Mouse (Mus musculus): Measurements from ENCODE around the gene Thumpd2.
A peak's percentile ranks its signal among the peaks of the same experiment; 100 is the strongest.

The Thumpd2 gene

DNA sequence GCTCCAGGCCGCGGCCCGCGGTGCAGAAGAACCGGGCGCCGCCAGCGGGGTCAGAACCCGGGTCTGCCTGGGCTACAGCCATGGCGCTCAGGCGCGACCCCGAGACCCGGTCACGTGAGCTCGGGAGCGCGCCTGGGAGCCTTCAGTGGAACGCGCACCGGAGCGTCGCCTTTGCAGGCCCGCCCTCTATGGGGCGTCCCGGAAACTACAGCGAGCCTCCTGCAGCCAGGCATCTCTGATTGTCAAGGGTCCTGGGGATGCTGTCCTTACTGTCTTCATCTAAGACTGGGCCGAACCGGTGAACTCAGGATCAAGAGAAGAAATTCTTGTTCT, at the start of gene Thumpd2:
Thumpd2 (minus strand) TSS at position 104 of the 333 bp plus-strand sequence.
- DNase-seq (ENCODE audit: low read depth, low spot score) = peak; percentile 92

DNA sequence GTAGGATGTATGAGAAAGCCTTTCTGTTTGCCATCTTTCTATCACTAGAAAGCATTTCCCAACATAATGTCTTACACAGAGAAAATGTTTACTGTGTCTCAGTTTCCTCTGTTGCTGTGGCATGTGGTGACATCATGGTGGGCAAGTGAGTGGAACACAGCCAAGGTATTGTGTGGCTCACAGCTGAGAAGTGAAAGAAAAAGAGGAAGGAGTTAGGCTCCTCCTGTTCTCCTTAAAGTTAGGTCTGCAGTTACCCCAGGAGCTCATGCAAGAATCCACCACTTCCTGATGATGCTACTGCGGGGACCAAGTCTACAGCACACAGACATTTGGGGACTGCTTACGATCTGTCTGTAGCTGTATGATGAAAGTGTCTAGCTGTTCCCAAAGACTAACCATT, 39.4 kb upstream of the Thumpd2 start:
- DNase-seq (ENCODE audit: low read depth, low spot score) = no peak

DNA sequence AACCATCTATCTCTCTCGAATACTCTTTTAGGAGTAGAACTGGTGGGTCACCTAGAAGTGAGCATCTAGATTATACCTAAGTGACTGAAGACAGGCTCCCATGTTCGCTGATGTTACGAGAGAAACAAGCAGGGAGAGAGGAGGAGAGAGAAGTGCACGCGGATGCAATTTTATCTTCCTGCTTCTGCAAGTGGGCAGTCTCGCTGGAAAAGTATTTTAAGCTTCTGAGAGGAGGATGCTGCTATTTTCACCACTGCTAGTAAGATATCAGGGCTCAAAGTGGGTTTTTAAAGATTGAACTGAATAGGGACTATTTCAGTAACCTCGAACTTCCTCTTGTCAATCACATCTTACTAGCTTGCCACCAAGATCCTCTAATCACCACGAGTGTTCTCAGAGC, 38.0 kb upstream of the Thumpd2 start:
- DNase-seq (ENCODE audit: low read depth, low spot score) = no peak

DNA sequence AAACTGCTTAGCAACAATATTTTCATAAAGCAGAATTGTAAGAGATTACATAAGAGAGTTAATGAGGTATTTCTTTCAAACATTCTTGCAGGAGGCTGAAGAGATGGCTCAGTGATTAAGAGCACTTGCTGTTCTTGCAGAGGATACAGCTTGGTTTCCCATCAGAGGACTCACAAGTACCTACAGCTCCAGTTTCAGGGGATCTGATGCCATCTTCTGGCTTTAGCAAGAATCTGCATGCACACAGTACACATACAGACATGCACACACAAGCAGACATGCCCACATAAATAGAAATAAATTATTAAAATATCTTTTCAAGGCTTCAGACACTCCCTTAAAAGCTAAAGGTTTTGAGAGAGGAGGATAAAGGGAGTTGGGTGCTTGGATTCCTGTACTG, 33.6 kb upstream of the Thumpd2 start:
- DNase-seq (ENCODE audit: low read depth, low spot score) = peak; percentile 56

DNA sequence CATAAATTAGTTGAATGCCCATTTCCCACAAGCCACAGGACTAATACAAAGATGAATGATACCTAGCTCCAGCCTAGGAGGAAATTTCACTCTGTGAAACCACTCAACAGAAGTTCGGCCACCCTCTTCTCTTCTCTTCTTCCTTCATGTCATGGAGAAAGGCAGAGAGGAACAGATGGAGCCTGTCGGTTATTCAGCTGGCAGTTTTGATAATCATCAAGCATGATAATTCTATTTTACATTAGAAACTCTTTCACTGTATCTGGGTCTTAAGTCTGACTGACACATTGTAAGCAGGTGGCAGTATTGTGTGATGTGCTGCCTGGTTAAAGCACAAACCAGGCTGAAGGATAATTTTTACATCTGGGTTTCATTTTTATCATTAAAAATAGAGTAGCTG, 31.6 kb upstream of the Thumpd2 start:
- no peak for DNase-seq (ENCODE audit: low read depth, low spot score)

DNA sequence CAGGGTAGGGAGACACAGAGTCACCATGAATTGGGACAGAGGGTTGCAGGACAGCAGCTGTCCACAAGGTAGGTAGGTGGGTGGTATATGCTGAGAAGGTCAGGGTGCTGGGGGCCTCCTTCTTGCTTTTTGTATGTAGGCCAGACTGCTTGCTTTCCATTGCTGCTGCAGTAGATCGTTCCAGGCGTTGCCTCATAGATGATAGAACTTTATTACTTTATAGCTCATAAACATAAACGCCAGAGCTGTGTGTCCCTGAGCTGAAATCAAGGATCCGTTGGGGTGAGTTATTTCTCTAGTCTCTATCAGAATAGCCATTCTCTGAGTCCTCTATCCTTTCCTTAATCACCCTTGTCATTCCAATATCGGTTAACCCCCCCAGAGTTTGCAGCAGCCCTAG, 27.9 kb upstream of the Thumpd2 start:
- DNase-seq (ENCODE audit: low read depth, low spot score) = no peak

DNA sequence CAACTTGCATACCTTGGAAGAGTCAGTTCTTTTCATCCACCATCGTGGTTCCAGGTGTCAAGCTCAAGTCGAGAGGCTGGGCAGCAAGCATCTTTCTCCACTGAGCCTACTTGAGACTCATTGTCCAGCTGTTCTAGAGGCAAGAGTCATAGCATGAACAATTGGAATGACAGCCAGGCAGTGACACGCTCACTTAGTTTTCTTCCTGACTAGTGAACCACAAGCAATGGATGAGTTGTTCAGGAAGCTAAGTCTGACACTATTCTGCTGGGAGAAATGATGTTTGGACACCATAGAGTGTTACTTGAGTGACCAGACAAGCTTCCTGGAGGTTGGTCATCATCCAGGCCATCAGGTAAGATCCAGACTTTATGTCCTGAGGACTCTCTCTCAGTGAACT, 24.0 kb upstream of the Thumpd2 start:
- DNase-seq (ENCODE audit: low read depth, low spot score) = no peak

DNA sequence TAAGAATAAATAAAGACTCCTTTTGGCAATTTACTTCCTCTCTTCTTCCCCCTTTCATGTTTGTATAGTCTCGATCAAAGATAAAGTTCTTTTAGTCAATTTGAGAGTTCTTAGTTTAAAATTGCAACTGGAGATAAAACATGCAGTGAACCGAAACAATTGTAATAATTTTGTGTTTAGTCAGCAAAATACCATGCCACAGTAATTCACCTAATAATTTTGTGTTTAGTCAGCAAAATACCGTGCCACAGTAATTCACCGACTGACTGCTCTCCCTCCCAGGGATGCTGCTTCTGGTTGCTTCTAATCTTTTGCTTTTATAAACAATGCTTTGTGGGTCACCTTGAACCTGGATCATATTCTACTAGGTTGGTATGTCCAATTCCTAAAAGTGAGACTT, 22.9 kb upstream of the Thumpd2 start:
- DNase-seq (ENCODE audit: low read depth, low spot score) = no peak

DNA sequence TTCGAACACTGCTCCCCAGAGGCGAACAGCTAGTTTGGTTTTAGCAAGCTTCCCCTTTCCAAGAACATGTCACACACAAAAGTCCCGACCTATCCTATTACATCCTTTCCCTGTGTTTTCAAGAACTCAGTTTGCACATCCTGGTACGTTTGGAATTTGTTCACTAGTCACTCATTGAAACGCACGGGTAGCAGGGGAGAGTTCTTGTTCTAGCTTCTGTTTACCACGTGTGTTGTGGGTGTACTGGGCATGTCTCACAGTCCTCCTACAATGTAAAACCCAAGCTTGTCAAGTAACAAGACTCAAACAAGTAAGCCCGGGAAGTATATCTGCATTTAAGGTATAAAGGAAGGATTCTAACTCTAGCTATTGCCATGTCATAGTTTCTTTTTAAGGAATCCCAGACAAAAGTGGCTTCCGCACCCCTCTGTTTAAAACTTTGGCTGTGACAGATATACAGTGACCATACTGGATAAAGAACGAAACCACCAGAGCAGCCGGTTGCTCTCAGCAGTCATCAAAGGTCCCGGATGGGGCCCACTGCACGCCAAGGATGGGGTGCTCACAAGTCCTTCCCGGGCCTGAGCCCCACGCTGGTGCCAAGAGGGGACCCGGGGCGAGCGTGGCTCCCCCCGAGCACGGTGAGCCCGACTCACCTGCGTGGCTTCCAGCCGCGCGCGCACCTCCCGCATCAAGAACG, 453 bp downstream of the Thumpd2 start:
- peak; percentile 31 for DNase-seq (ENCODE audit: low read depth, low spot score)

DNA sequence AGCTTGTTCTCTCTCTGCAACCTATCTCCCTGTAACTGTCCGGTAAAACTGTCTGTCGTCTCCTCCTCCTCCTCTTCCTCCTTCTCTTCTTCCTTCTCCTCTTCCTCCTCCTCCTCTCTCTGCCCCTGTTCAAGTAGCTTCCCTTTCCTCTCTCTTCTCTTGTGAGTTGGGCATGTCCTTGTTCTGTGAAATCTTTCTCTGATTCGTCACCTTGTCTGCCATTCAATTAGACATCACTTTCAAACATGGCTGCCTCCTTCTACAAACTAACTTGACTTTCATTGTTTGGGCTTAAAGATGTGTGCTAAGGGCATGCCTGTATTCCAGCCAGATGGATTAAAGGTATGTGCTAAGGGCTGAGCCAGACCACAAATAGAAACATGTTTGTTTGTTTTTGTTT, 1.5 kb downstream of the Thumpd2 start:
- no peak for DNase-seq (ENCODE audit: low read depth, low spot score)

DNA sequence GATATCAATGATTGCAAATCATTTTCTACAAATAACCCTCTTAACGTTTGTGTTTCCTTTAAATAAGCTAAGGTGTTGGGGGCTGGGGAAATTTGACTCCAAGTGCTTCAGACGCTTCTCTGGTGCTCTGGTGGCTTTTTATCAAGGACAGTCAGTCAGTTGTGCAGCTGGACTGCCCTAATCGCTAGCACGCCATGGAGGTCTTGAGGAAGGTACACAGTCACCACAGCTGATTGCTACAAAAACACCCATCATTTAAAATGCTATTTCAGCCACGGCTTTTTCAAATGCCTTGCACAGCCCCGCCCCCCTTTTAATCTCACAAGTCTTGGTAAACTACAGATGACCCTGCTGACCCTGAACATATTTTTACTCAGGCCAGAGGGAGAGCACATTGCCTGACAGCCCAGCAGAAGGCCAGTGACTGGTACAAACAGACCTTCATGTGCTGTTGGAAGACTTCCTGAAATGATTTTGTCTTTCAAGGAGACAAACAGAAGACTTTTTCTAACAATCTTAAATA, 2.5 kb downstream of the Thumpd2 start:
- DNase-seq (ENCODE audit: low read depth, low spot score) = no peak

DNA sequence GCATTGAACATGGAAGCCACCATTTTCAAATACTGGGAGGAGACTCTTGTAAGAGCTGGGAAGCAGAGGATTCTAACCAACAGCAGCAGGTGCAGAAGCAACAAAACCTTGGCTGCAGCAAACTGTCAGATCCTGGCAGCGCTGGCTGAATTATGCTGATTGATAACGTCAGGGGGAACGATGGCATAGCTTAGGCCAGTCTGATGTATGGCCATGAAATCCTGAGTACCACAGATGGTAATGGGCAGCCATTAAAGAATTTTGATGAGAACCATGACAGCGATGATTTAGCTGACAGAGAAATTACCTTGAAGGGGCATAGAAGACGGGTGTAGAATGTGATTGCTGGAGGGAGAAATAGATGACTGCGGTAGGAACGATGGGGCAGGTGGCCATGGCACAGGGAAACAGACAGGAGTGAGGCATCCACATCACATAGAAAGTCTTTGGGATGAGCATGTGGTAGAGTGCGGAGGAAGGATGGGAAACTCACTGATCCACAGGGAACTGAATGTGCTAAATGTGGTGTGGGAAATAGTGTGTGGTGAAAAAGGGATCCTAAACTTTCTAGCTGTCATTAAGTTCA, 8.0 kb downstream of the Thumpd2 start:
- DNase-seq (ENCODE audit: low read depth, low spot score) = no peak

DNA sequence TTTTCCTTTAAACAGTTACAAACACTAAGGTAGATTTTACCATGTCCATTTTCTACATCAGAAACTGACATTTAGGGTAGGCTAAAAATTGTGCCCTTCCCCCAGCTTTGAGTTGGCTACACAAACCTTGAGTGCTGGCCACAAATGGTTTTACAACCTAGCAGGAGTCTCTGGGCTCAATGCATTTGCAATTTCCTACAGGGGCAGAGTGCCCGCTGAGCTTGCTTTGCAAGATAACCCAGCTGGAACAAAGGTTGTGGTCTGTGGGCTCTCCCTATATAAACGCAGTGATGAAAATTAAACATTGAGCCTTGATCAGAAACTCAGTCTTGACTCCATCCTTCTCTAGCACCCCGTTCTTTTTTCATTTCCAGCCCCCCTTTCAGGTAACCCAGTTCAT, 8.8 kb downstream of the Thumpd2 start:
- no peak for DNase-seq (ENCODE audit: low read depth, low spot score)

DNA sequence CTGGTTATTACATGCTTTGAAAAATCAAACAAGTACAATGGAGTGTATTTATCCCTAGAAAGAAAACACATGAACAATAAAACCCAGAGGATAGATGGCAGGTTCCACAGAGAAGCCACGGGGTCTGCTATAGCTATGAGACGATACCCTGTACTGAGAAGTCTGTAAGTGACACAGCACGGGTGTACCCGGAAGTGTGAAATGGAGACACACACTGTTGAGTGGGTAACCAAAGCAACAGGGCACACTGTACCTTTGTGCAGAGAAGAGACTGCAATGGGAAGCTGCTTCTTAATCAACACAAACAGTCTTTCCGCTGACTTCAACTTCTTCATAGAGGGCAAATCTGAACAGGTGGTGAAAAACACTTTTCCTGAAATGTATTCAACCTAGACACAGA, 9.4 kb downstream of the Thumpd2 start:
- no peak for DNase-seq (ENCODE audit: low read depth, low spot score)

DNA sequence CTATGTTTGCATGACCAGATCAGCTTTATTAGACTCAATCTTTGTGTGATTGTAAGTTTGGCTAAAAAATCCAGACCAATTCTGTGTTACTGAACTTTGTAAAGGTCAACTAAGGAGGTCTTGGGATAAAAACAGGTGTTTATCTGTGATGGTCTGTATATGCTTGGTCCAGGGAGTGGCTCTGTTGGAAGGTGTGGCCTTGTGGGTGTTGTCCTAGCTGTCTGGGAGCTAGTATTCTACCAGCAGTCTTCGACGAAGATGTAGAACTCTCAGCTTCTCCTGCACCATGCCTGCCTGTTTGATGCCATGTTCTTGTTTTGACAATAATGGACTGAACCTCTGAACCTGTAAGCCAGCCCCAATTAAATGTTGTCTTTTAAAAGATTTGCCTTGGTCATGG, 11.6 kb downstream of the Thumpd2 start:
- no peak for DNase-seq (ENCODE audit: low read depth, low spot score)

DNA sequence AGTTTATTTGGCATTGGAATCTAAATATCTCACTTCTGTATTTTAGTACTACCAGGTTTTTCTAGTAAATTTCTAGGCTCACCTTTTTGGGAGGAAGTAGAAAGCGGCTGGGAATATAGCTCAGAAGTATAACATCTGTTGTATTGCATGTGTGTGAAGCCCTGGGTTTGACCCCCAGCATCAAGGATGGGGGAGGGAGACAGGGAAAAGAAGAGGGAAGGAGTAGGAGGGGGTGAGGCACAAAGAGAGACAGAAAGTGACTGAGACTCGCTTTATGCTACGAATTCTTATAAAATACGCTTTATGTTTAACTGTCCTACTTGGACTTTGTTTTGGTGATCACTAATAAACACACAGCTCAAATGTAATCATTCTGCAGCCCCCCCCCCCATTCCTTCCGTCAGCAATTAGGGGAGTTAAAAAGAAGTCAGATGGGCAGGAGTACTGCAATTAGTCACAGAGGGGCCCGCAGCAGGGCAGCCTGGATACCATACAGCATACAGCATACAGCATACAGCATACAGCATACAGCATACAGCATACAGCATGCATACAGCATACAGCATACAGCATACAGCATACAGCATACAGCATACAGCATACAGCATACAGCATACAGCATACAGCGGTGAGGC, 16.8 kb downstream of the Thumpd2 start:
- DNase-seq (ENCODE audit: low read depth, low spot score) = no peak

DNA sequence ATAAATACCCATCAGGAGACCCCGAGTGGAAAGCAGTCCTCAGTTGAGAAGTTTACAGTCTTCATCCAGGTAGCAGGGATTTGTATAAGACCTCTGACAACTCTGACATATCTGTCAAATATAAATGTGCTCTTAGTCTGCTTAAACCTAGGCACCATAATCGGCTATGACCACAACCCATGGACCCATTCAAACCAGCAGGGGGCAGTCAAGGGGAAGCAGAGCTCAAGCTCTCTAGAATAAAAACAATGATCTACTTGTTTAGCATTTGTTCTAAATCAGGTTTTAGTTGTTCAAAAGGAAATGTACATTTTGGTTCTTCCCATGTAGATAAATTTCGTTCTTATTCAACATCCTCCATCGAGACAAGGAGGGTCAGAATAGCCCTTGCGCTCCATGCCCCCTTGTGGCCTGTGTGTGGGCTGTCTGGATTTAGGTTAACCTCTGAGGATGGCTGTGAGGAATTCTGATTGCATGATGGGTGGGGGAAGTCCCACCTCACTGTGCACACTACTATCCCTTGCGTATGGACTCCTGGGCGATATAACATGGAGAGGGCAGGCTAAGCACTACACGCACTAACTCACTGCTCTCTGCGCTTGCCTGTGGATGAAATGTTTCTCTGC, 19.2 kb downstream of the Thumpd2 start:
- peak; percentile 45 for DNase-seq (ENCODE audit: low read depth, low spot score)

DNA sequence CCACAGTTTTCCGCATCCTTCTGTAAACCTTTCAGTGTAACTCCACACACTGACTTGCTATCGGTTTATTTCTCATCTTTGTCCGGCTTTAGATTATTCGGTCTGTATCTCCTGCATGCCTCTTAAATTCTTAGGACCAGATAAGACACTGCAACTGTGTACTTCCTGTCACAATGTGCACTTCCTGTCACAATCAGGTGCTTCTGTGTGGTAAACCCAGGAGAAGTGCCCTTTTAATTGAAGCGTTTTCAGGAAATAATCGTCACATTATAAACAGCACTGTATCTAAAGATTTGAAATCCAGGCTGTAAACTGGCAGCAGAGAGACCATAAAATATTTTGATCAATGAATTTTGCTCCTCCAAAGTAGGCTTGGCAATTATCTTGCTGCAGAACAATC, 19.8 kb downstream of the Thumpd2 start:
- no peak for DNase-seq (ENCODE audit: low read depth, low spot score)

DNA sequence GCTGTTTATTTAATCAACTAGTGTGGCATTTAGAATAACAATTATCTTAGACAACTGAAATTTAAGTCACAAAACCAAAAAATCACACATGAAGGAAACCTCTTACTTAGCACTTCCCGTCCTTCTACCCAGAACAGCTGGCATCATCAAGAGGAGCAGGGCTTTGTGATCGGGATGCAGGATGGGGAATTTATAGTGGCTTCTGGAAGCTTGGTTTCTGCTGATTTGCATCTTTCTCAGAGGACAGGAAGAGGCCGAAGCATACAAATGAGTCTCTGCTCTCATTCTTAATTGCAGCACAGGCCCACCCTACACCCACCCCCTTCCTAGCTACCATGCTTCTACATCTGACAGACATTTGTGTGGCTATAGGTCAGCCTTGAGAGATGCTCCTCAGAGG, 20.5 kb downstream of the Thumpd2 start:
- DNase-seq (ENCODE audit: low read depth, low spot score) = no peak

DNA sequence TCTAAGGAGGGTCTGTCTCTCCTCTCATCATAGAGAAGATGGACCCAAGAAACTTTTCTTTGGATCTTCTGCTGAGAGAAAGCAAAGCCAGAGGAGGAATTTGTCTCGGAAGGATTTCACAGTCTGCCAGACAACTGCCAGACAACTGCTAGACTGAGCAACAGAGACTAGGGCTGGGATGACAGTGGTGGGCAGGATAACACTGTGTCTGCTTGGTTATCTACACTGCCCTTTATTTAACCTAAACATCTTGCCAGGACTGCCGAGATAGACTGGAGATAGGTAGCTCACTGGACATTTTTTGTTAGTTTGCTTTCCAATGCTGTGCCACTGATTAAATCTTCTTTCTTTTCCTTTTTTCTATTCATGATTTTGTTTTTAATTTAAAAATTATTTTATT, 23.2 kb downstream of the Thumpd2 start:
- DNase-seq (ENCODE audit: low read depth, low spot score) = no peak

DNA sequence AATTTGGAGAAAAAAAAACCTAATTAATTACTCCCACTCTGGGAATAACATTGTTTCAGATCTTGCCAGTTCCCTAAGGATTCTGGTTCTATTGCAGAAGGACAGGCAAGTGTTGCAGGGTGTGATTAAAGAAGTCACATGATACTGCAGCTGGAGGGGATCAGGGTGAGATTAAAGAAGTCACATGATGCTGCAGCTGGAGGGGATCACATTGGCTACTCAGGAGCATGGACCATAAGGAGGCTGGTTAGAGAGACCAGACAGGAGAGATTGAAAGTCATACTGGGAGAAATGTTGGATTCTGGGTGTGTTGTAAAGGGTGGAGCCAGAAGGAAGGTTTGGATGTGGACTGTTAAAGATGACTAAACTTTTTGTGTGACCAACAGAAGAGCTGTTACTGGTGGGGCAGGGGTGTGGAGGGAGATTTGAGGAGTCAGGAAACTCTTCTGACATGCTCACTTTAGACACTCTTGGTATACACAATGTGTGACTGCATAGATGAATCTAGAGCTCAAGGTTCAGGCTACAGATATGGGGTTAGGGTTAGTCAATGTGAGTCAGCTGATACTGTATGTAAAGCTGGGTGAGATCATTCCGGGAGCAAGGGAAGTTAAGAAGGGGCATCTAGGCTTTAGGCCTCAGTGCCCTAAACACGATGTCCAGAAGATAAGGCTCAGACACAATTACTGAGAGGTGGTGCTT, 26.0 kb downstream of the Thumpd2 start:
- no peak for DNase-seq (ENCODE audit: low read depth, low spot score)

DNA sequence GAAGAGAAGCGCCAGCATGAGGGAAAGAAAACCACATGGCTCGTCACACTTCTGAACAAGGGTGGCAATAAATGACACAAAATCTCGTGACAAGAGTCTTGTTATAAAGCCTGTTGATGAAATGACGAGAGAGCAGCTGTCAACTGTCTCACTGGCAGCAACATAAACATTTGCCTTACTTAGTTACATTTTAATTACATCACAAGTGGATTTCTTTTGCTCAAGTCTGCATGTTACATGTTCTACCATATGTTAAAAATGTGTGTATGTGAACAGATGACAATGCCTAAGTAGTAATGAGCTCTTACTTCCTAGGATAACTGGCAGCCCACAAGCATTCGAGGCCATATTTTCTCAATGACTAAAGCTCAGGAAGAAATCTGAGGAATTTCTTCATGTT, 29.5 kb downstream of the Thumpd2 start:
- DNase-seq (ENCODE audit: low read depth, low spot score) = no peak
